Mouse (Mus musculus): ENCODE data around the gene Rpl10a.

Gene Rpl10a

DNA sequence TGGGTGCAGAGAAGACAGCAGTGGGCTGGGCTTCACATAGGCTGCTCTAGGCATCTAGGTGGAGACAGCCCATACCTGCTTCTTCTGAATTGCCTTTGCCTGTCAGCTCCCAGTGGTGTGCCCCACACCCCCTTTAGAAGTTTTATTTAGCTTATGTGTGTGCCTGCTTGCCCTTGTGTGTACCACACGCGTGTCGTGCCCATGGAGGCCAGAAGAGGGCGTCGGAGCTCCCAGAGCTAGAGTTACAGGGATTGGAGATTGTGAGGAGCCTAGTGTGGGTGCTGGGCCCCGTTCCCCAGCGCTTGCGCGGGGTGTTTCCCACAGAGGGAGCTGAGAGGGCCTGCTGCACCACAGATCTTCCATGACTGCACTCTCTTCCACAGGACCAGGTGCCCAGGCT lies 11.8 kb upstream of the Rpl10a start:
- ChIA-PET CTCF (interaction anchor here (0.5 to 3.2 kb wide), 55 partner anchors 8 to 1384 kb away, joined by 3 to 47 read pairs (median 4); partner anchors contain the start of genes Ppard (in 2 of the 4), Def6 (in 1 of the 4), Phf1 (in 1 of the 4) and Tcp11 (in 1 of the 4)), POLR2A (interaction anchor here (0.6 to 28.6 kb wide), 46 partner anchors 8 to 763 kb away, joined by 3 to 990 read pairs (median 4); partner anchors contain the start of genes Rpl10a (in 4 of the 4), Tead3 (in 3 of the 4), Def6 (in 1 of the 4) and Ppard (in 1 of the 4))

DNA sequence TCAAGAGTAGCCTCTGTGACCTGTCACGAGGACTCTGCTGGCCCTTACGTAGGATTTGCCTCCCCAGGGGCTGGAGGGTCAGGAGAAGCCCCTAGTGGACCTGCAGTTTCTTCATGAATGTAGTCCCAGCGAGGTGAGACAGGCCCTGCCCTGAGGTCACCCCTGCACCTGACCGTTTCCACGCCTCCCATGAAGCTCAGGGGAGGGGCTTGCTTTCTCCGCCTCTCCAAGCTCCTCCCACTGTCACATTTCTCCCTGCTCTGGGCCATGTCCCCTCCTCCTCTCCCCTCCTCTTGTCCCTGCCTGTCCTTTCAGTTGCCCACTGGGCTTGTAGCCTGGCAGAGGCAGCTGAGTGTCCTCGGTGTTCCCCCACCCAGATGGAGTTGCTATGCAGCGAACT lies 11.2 kb upstream of the Rpl10a start:
- CTCF ChIA-PET: interaction anchor here (0.6 to 3.2 kb wide), 50 partner anchors 8 to 691 kb away, joined by 3 to 47 read pairs (median 4); partner anchors contain the start of genes Ppard (in 2 of the 4), Def6 (in 1 of the 4) and Tcp11 (in 1 of the 4)
- POLR2A ChIA-PET: interaction anchor here (0.5 to 28.6 kb wide), 51 partner anchors 8 to 763 kb away, joined by 3 to 990 read pairs (median 4); partner anchors contain the start of genes Rpl10a (in 4 of the 4), Tead3 (in 3 of the 4), Def6 (in 1 of the 4) and Ppard (in 1 of the 4)

DNA sequence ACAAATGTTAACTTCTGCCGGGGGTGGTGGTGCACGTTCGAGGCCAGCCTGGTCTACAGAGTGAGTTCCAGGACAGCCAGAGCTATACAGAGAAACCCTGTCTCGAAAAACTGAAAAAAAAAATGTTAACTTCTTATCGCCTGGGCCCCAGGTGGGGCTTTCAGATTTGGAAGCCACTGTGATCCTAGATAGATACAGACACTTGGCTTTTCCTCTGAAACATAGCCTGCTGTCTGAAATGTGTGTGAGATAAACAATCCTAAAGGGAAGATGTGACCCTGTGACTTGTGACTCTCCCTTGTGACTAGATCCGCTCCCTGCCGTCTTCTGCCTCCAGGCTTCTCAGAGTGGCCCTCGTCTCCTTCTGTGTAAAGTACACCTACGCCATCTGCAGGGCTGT lies 10.5 kb upstream of the Rpl10a start:
- ChIA-PET POLR2A (interaction anchor here in 3 of 4 experiments (0.5 to 28.6 kb wide), 30 partner anchors 9 to 715 kb away, joined by 3 to 990 read pairs (median 5); partner anchors contain the start of genes Rpl10a (in 3 of the 3), Tead3 (in 2 of the 3), Def6 (in 1 of the 3) and Ppard (in 1 of the 3)), CTCF (interaction anchor here in 3 of 4 experiments (0.6 to 3.2 kb wide), 31 partner anchors 8 to 229 kb away, joined by 3 to 47 read pairs (median 5); partner anchors contain the start of genes Def6 (in 1 of the 3) and Ppard (in 1 of the 3))

DNA sequence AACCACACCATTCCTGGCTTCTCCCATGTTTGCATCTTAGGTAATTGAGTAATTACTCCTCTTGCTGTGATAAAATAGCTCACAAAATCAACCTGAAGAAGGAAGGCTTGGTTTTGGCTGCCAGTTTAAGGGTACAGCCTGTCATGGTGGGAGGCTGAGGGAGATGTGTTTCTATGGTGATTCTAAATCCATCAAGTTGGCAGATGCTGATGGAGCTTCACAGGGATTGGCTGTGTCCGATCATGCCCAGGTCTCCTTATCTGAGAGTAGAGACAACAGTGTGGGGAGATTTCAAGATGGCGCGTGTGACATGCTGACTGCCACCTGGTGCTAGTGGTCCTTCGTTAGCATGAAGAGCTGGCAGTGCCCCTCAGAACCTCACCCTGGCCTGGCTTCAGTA lies 6.6 kb upstream of the Rpl10a start:
- ChIA-PET POLR2A (interaction anchor here in 3 of 4 experiments (0.7 to 45.8 kb wide), 11 partner anchors 2 to 54 kb away, joined by 3 to 990 read pairs (median 4); partner anchors contain the start of genes Fance (in 2 of the 3), Rpl10a (in 1 of the 3), Tead3 (in 1 of the 3) and Tulp1 (in 1 of the 3)), CTCF (interaction anchor here in 3 of 4 experiments (0.5 to 1.3 kb wide), 6 partner anchors 16 to 114 kb away, joined by 3 to 7 read pairs (median 4); partner anchors contain the start of gene Def6 (in 1 of the 3))

DNA sequence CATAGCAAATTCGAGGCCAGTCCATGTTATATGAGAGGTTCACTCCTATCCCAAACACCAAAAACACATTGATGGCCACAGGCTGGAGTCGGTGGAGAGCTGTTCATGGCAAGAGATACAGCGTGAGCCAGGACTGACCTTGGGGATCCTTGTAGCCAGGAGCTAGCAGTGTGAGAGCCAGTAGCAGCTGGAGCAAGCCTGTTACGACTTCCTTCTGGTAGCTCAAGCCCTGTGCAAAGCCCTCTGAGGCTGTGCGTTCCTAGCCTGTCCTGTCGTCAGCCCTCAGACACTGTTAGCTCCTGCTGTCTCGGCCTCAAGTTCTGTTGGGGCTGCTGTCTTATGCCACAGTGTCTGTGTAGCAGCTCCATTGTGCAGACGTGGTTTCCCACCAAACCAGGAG lies 4.5 kb upstream of the Rpl10a start:
- CTCF ChIA-PET: interaction anchor here (0.6 to 2.2 kb wide), 17 partner anchors 8 to 600 kb away, joined by 3 to 10 read pairs (median 3); no protein-coding TSS in a partner anchor
- POLR2A ChIA-PET: interaction anchor here (0.7 to 45.8 kb wide), 32 partner anchors 0 to 1350 kb away, joined by 3 to 990 read pairs (median 4); partner anchors contain the start of genes Fance (in 3 of the 4), Tead3 (in 2 of the 4), Def6 (in 1 of the 4) and Ppard (in 1 of the 4)

DNA sequence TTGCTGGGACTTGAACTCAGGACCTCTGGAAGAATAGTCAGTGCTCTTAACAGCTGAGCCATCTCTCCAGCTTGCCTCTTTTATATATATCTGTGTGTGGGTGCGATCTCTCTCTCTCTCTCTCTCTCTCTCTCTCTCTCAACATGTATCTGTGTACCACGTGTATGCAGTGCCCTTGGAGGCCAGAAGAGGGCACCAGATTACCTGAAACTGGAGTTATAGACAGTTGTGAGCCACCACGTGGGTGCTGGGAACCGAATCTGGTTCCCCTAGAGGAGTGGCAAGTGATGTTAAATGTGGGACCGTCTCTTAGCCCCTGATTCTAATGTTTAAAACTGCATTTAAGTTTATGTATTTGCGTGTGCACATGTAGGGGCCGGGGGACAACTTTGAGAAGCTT lies 3.9 kb upstream of the Rpl10a start:
- ChIA-PET POLR2A (interaction anchor here (0.7 to 45.8 kb wide), 20 partner anchors 0 to 1351 kb away, joined by 3 to 990 read pairs (median 4); partner anchors contain the start of genes Fance (in 2 of the 4), Tead3 (in 2 of the 4), Ppard (in 1 of the 4) and Rpl10a (in 1 of the 4)), CTCF (interaction anchor here (0.6 to 2.2 kb wide), 15 partner anchors 8 to 228 kb away, joined by 3 to 10 read pairs (median 4); no protein-coding TSS in a partner anchor)

DNA sequence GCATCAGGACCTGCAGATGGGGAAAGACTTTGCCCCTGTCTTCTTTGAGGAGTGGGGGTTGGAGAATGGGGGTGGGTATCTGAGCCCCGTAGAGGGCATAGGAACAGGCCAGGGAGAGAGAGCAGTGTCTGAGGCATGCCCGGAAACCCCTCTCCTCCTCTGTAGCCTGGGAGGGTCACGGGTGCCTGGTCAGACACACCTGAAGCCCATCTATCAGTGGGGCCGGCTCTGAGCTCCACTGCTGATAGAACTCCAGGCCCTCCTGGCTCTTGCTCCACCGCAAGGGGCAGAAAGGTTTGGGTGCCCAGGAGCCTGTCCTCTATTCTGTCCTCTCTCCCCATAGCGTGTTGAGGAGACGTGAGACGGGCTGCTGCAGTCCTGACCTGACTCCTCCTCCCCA lies 2.5 kb upstream of the Rpl10a start:
- ChIA-PET POLR2A (interaction anchor here in 3 of 4 experiments (0.6 to 45.8 kb wide), 9 partner anchors 2 to 100 kb away, joined by 3 to 990 read pairs (median 4); partner anchors contain the start of genes Fance (in 3 of the 3), Tead3 (in 2 of the 3), Rpl10a (in 1 of the 3) and Tulp1 (in 1 of the 3)), CTCF (interaction anchor here in 2 of 4 experiments (0.5 to 1.4 kb wide), 6 partner anchors 9 to 752 kb away, joined by 3 to 4 read pairs (median 4); partner anchors contain the start of gene Def6 (in 1 of the 2))

DNA sequence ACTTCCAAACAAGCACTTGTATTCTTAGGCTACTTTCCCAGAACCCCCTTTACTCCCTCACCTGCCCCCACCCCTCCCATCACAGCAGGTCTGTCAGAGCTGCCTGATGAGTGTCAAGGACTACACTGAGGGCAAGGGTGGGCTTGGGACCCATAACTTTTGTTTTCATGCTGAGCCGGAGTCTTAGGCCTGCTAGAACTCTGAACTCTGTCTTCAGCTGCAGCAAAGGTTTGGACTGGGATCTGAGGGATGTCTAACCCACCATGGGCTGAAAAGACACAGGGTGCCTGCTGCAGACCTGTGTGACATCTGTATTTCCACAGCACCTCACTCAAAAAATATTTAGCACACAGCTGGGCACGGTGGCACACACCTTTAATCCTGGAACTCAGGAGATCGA lies 1.3 kb upstream of the Rpl10a start:
- ChIA-PET CTCF (interaction anchor here in 3 of 4 experiments (0.6 to 1.7 kb wide), 8 partner anchors 10 to 234 kb away, joined by 3 to 7 read pairs (median 4); partner anchors contain the start of gene Def6 (in 1 of the 3)), POLR2A (interaction anchor here (0.5 to 45.8 kb wide), 30 partner anchors 3 to 262 kb away, joined by 3 to 990 read pairs (median 4); partner anchors contain the start of genes Fance (in 3 of the 4), Def6 (in 1 of the 4), Rpl10a (in 1 of the 4) and Tead3 (in 1 of the 4))

DNA sequence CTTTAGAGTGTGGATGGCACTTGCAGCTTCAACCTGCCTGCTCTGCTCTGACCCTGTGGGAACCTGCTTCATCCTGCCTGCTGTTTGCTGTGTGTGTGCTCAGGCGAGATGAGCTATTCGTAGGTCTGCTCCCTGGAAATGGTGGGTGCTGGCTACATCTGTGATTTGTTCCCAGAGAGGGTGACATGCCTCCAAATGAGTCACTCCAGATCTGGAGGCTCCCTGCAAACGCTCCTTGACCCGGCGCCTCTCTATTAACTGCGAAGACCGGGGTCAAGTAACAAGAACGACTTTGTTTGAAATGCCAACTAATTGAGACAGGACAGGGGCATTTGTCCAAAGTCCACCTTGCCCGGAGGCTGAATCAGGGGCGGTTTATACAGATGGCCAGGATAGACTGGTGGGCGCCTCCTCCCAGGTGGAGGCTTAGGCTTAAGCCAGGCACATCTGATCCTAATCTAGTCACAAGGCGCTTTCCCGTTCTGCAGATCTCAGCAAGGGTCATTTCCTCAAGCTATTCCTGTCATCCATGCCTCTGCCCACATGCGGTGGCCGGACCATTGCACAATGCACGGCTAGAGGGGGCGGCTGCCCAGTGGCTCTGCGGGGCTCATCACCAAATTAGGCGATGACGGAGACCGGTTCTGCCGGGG lies 472 bp upstream of the Rpl10a start:
- ChIA-PET POLR2A (interaction anchor here (0.5 to 45.8 kb wide), 36 partner anchors 4 to 261 kb away, joined by 3 to 990 read pairs (median 4); partner anchors contain the start of genes Fance (in 3 of the 4), Def6 (in 1 of the 4), Ppard (in 1 of the 4) and Rpl10a (in 1 of the 4)), CTCF (interaction anchor here in 3 of 4 experiments (0.6 to 1.7 kb wide), 7 partner anchors 9 to 120 kb away, joined by 3 to 7 read pairs (median 5); partner anchors contain the start of genes Def6 (in 1 of the 3), Fance (in 1 of the 3) and Tead3 (in 1 of the 3))

DNA sequence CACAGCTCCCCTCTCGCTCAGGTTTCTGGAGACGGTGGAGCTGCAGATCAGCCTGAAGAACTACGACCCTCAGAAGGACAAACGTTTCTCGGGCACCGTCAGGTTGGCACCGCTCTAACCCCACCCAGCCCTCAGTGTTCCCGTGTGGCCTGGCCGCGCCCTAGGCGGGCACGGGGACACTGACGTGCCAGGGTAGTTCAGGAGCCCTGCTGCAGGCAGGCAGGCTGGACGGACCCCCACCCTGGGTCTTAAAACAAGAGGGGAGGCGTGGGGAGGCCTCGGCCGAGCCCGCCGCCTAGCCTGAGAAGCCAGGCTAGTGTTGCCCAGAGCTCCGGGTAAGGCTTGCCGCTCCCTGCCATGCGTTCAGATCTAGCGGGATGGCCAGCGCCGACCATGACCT lies 675 bp downstream of the Rpl10a start:
- POLR2A ChIA-PET: interaction anchor here in 3 of 4 experiments (0.7 to 45.8 kb wide), 62 partner anchors 5 to 775 kb away, joined by 3 to 990 read pairs (median 4); partner anchors contain the start of genes Fance (in 3 of the 3), Tead3 (in 3 of the 3), Def6 (in 2 of the 3) and Tulp1 (in 2 of the 3)

DNA sequence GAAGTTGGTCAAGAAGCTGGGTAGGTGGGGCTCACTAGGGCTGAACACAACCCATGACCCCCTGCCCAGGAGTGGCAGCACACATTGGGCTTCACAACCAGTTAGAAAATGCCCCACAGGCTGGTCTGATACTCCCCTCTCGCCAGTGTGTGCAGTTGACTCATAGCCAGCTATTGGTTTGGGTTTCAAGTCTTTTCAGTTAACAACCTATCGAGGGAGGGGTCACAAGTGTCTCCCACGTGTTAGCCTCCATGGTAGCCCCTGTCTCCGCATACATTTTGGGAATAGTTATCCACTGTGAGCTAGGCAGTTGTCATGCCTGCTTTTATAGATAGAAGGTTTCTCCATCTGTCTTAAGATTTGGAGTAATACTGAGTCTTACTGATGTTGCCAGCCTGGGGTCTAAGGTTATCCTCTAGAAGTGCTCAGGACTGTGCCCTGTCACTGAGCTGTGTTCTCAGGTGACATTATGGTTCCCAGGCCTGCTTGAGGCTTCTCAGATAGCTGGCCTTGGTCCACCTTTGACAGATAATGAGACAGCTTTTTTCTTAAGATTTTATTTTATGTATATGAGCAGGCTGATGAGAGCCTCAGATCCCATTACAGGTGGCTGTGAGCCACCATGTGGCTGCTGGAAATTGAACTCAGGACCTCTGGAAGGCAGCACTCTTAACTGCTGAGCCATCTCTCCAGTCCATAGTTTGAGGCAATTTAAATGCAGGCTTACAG lies 1.4 kb downstream of the Rpl10a start:
- CTCF ChIA-PET: interaction anchor here (0.6 to 1.9 kb wide), 12 partner anchors 13 to 117 kb away, joined by 3 to 20 read pairs (median 4); partner anchors contain the start of gene Tead3 (in 1 of the 4)
- POLR2A ChIA-PET: interaction anchor here (0.5 to 45.8 kb wide), 96 partner anchors 5 to 1127 kb away, joined by 3 to 990 read pairs (median 5); partner anchors contain the start of genes Tead3 (in 4 of the 4), Fance (in 3 of the 4), Def6 (in 2 of the 4) and Tulp1 (in 2 of the 4)

More for the DNA sequence above, 675 bp downstream of the Rpl10a start:
- CTCF ChIA-PET: interaction anchor here in 2 of 4 experiments (0.7 to 1.4 kb wide), 5 partner anchors 22 to 203 kb away, joined by 3 to 4 read pairs (median 3); partner anchors contain the start of gene Tead3 (in 1 of the 2)

DNA sequence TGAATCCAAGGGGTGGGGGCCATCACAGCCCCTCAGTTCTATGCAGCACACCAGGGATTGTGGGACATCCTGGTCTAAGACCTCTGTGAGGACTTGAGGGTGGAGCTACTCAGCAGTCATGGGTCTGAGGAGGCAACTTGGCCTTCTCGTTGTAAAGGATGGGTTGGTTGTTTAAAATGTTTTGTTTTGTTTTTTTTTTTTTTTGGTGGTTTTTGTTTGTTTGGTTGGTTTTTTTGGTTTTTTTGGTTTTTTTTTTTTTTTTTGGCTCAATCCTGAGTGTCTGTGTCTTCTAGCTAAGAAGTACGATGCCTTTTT lies 1.9 kb downstream of the Rpl10a start:
- CTCF ChIA-PET: interaction anchor here (0.6 to 1.9 kb wide), 11 partner anchors 13 to 117 kb away, joined by 3 to 20 read pairs (median 4); partner anchors contain the start of gene Tead3 (in 1 of the 4)
- POLR2A ChIA-PET: interaction anchor here (0.6 to 45.8 kb wide), 102 partner anchors 6 to 1302 kb away, joined by 3 to 990 read pairs (median 6); partner anchors contain the start of genes Tead3 (in 4 of the 4), Fance (in 3 of the 4), Def6 (in 2 of the 4) and Tulp1 (in 2 of the 4)

DNA sequence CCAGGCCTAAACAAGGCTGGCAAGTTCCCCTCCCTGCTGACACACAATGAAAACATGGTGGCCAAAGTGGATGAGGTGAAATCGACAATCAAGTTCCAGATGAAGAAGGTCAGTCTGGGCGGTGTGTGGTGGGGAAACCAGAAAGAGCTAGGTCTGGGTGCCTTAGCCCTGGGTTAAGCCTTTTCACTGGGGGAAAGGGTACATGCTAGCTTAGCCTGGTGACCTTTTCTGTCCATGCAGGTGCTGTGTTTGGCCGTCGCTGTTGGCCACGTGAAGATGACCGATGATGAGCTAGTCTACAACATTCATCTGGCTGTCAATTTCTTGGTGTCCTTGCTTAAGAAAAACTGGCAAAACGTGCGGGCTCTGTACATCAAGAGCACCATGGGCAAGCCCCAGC lies 2.3 kb downstream of the Rpl10a start:
- CTCF ChIA-PET: interaction anchor here in 2 of 4 experiments (0.8 to 1.9 kb wide), 8 partner anchors 11 to 101 kb away, joined by 3 to 7 read pairs (median 6); partner anchors contain the start of gene Tead3 (in 1 of the 2)
- POLR2A ChIA-PET: interaction anchor here (0.5 to 45.8 kb wide), 111 partner anchors 6 to 1302 kb away, joined by 3 to 990 read pairs (median 6); partner anchors contain the start of genes Tead3 (in 4 of the 4), Fance (in 3 of the 4), Def6 (in 2 of the 4) and Ppard (in 2 of the 4)

DNA sequence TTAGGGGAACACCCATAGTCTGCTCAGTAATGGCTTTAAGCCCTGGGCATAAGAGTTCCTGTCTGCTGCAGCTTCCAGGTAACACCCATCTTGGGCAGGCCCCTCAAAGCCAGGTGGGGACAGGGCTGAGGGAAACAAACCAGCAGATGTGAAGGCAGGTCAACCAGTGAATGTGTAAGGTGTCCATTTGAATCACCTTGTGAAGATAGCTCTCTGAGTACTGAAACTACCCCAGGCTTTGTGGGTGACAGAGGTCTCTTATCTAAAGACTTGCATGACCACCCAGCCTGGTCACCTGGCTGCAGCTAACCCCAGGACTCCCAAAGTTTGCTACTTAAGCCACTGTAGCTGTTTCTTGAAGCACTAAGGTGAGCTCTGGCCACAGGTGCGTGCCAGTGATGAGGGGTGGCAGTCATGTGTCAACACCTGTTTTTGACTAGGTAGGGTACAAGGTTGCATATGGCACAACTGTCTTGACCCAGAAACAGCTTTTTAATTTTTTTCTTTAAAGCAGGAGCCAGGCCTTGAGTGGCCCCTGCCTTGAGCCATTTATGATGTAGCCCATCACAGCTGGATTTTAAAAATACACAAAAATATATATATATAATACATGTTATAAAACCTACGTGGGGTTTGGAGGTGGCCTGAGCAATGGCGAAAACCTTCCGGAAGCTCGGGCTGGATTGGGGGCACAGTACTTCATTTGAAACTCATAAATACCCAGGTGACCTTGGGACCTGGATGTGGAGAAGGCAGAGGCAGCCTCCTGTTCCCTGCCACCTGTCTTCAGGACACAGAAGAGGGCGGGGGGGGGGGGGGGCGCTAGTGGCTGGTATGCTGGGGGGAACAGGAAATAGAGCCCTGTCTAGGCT lies 3.2 kb downstream of the Rpl10a start:
- CTCF ChIA-PET: interaction anchor here (0.6 to 1.9 kb wide), 15 partner anchors 8 to 703 kb away, joined by 3 to 7 read pairs (median 3); partner anchors contain the start of gene Tead3 (in 1 of the 4)
- POLR2A ChIA-PET: interaction anchor here (0.5 to 45.8 kb wide), 149 partner anchors 7 to 1244 kb away, joined by 3 to 990 read pairs (median 5); partner anchors contain the start of genes Fance (in 3 of the 4), Tead3 (in 3 of the 4), Tulp1 (in 3 of the 4) and Def6 (in 2 of the 4)
